In the genomic region with DNA sequence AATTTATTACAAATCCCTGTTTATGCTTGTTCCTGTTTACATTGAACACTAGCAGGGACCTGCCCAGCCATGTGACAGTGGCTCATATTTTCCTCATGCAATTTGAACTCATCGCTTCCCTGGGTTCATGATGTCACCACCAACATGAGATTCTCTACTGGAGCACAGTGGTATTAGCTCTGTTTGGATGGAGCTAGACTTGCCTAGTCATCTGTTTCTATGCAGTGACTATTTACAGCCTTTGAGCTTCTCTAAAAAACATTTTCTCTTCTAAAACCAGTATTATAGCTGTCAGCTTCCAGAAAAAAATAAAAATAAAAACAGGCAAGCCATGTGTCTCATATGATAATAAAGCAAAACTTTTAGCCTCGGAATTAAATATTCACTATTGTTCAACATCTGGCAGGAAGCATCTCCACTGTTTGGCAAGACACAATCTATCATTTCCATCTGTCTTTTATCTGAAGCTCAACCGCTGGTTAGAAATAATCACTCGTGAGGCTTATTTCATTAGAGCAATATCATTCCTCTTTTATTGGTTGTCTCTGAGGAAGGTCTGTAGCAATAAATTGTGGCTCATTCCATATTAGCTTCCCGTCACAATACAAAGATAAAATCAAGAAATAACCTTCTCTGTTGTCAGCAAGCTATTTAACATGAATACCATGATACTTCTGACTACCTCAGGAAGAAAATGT, we compare ENCODE assay signal across 23 mouse cellular contexts.
DNase-seq lines count a peak whose midpoint lies in the region; ATAC-seq and TF ChIP-seq lines count a peak whose summit lies in the region.
"Had no signal": no experiment of that assay in that cellular context is flagged by ENCODE, and none has a peak within 500 bp of the region (broad histone marks: within the 10 kb centered on the region; RNA-seq: fewer than 3 reads in every experiment).

No protein-coding gene starts in this region.

- no peak overlapping the region for H3K27ac ChIP-seq in kidney, postnatal 0 days
- H3K27ac ChIP-seq in kidney, embryonic 15.5 days, result no peak overlapping the region
- H3K27ac ChIP-seq in neural tube, embryonic 15.5 days (replicated peaks), result no peak overlapping the region
- H3K27ac ChIP-seq: embryonic facial prominence, embryonic 15.5 days; forebrain, embryonic 10.5 days; gastrocnemius, adult 2 months; heart, embryonic 13.5 days had no signal

- no peak for TF ChIP-seq CTCF in kidney, postnatal 0 days (IDR thresholded peaks at IDR 0.05; ENCODE audit: low read depth)

- H3K36me3 ChIP-seq in kidney, postnatal 0 days (ENCODE audit: insufficient read depth, low read length), result no peaks in the 10 kb centered on the region
- no peaks in the 10 kb centered on the region for H3K36me3 ChIP-seq in kidney, embryonic 15.5 days
- H3K36me3 ChIP-seq in neural tube, embryonic 15.5 days, result no peaks in the 10 kb centered on the region
- H3K36me3 ChIP-seq: embryonic facial prominence, embryonic 15.5 days; forebrain, embryonic 10.5 days; heart, embryonic 13.5 days had no signal

- no peak for ATAC-seq in kidney, postnatal 0 days (replicated peaks; ENCODE audit: low FRiP score, low read depth)
- ATAC-seq in kidney, embryonic 15.5 days (replicated peaks; ENCODE audit: low FRiP score), result no peak
- ATAC-seq in megakaryocyte, adult 5-6 weeks (ENCODE audit: poor library complexity, severe bottlenecking), result peak; percentile 21; the same call in 1 of the 2 replicates
- ATAC-seq in neural tube, embryonic 15.5 days (ENCODE audit: low FRiP score), result peak; percentile 53
- ATAC-seq: activated CD4-positive, CD25-positive, alpha-beta regulatory T cell, adult 4 months; forebrain, embryonic 14.5 days; Patski had no signal

- DNase-seq in kidney, postnatal 0 days (ENCODE audit: low spot score), result peak; percentile 27
- peak; percentile 19 for DNase-seq in 416B (ENCODE audit: low read depth)
- no peak for DNase-seq in urinary bladder, postnatal 14 days (ENCODE audit: low spot score)
- no peak for DNase-seq in retina, embryonic 14.5 days (ENCODE audit: low spot score)
- DNase-seq: adrenal gland, postnatal 14 days; cerebellum, adult 11-12 months; cerebellum, adult 9-10 months; cerebellum, postnatal 25 days; gastrocnemius, adult 2 months; gastrocnemius, postnatal 25 days; heart, adult 11 months; heart, postnatal 36 days had no signal

- no peaks in the 10 kb centered on the region for H3K9me3 ChIP-seq in kidney, postnatal 0 days (replicated peaks; ENCODE audit: low read length)
- H3K9me3 ChIP-seq in kidney, embryonic 15.5 days (replicated peaks), result no peaks in the 10 kb centered on the region
- no peaks in the 10 kb centered on the region for H3K9me3 ChIP-seq in neural tube, embryonic 15.5 days (replicated peaks)
- H3K9me3 ChIP-seq: embryonic facial prominence, embryonic 15.5 days; forebrain, embryonic 10.5 days; heart, embryonic 13.5 days had no signal

- no peak overlapping the region for H3K9ac ChIP-seq in kidney, postnatal 0 days (ENCODE audit: low read depth, low read length)
- no peak overlapping the region for H3K9ac ChIP-seq in kidney, embryonic 15.5 days
- H3K9ac ChIP-seq in neural tube, embryonic 15.5 days (replicated peaks), result no peak overlapping the region
- H3K9ac ChIP-seq: embryonic facial prominence, embryonic 15.5 days; heart, embryonic 13.5 days had no signal

- H3K27me3 ChIP-seq in kidney, postnatal 0 days (ENCODE audit: insufficient read depth, low read length), result no peaks in the 10 kb centered on the region
- H3K27me3 ChIP-seq in kidney, embryonic 15.5 days, result no peaks in the 10 kb centered on the region
- no peaks in the 10 kb centered on the region for H3K27me3 ChIP-seq in neural tube, embryonic 15.5 days (replicated peaks)
- H3K27me3 ChIP-seq: CH12.LX; embryonic facial prominence, embryonic 15.5 days; heart, embryonic 13.5 days; Patski had no signal

- H3K4me2 ChIP-seq in kidney, postnatal 0 days (ENCODE audit: low read length), result no peak overlapping the region
- no peak overlapping the region for H3K4me2 ChIP-seq in kidney, embryonic 15.5 days
- H3K4me2 ChIP-seq in neural tube, embryonic 15.5 days, result no peak overlapping the region
- H3K4me2 ChIP-seq: embryonic facial prominence, embryonic 15.5 days; heart, embryonic 13.5 days had no signal

- 67% methylated on average over 5 of the region's 5 CpGs for WGBS in kidney, postnatal 0 days
- 69% methylated on average over 5 of the region's 5 CpGs for WGBS in kidney, embryonic 15.5 days
- WGBS in neural tube, embryonic 15.5 days, result 48% methylated on average over 5 of the region's 5 CpGs

- H3K4me3 ChIP-seq in kidney, postnatal 0 days (replicated peaks; ENCODE audit: low read depth, low read length), result no peak overlapping the region
- no peak overlapping the region for H3K4me3 ChIP-seq in kidney, embryonic 15.5 days (replicated peaks)
- H3K4me3 ChIP-seq in neural tube, embryonic 15.5 days (replicated peaks), result no peak overlapping the region
- H3K4me3 ChIP-seq: embryonic facial prominence, embryonic 15.5 days; erythroblast, embryonic 14.5 days; forebrain, embryonic 10.5 days; gastrocnemius, adult 2 months; heart, embryonic 13.5 days had no signal

- no peaks in the 10 kb centered on the region for H3K4me1 ChIP-seq in kidney, postnatal 0 days (replicated peaks; ENCODE audit: insufficient read depth, low read length)
- no peaks in the 10 kb centered on the region for H3K4me1 ChIP-seq in kidney, embryonic 15.5 days
- H3K4me1 ChIP-seq in neural tube, embryonic 15.5 days, result no peaks in the 10 kb centered on the region
- H3K4me1 ChIP-seq: embryonic facial prominence, embryonic 15.5 days; forebrain, embryonic 10.5 days; heart, embryonic 13.5 days had no signal

Comparison
In these comparisons a context has a peak if more than half of its experiments do, and no peak if none do; other contexts are left out.
1. ATAC-seq: peak in megakaryocyte, adult 5-6 weeks (single experiment) and neural tube, embryonic 15.5 days (single experiment); none in kidney, postnatal 0 days (single experiment) and kidney, embryonic 15.5 days (single experiment).
2. DNase-seq: peak in kidney, postnatal 0 days (single experiment) and 416B (single experiment); none in urinary bladder, postnatal 14 days (single experiment) and retina, embryonic 14.5 days (single experiment).